9 mouse cellular contexts compared by ENCODE assay signal in the genomic region with DNA sequence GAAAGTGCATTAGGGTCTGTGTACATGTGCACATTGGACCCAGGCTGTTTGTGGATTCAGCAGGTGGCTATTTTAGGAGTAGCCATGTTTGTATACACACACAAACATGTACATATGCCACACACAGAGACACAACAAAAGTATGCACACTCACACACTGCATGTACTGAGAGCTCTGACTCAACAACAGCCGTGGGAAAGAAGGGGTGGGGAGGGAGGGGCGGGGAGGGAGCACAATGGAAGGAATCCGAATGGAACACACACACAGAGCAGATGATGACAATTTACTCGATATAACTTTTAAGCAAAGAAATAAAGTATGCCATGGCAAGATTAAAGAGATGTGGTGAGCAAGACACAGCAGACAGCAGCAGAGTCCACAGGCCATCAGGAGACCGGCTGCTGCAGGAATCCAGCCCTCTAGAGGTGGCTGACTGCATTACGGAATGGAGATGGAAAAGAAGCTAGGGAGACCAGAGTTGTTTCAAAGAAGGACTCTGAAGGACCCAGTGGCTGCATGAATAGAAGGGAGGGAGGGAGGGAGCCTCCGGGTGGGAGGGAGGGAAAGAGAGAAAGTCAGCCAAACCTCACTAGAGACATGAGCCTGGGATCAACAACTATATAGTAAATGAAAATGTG.
DNase-seq lines count a peak whose midpoint lies in the region; ATAC-seq and TF ChIP-seq lines count a peak whose summit lies in the region.
"Had no signal": no experiment of that assay in that cellular context is flagged by ENCODE, and none has a peak within 500 bp of the region (broad histone marks: within the 10 kb centered on the region; RNA-seq: fewer than 3 reads in every experiment).

No protein-coding gene starts in this region.

- no peaks in the 10 kb centered on the region for H3K9me3 ChIP-seq in limb, embryonic 12.5 days
- H3K9me3 ChIP-seq: heart, embryonic 13.5 days had no signal

- H3K4me1 ChIP-seq in testis, adult 2 months (ENCODE audit: control insufficient read depth, insufficient read depth, low read length): no peaks in the 10 kb centered on the region
- peaks cover 17% of the 10 kb centered on the region for H3K4me1 ChIP-seq in limb, embryonic 12.5 days (replicated peaks)
- H3K4me1 ChIP-seq in olfactory bulb, adult 2 months (ENCODE audit: control insufficient read depth, insufficient read depth, low read length): peaks cover 9% of the 10 kb centered on the region; the same call in 1 of the 2 replicates

- DNase-seq in adrenal gland, postnatal 10 days: peak; percentile 57
- no peak for DNase-seq in adrenal gland, adult 18-20 months (ENCODE audit: low spot score in 2 of 2)
- DNase-seq in testis, postnatal 14 days (ENCODE audit: low spot score): no peak
- peak; percentile 43 to 57 for DNase-seq in heart, postnatal 14 days
- DNase-seq in layer of hippocampus, adult 9-10 months (ENCODE audit: low spot score): no peak

- TF ChIP-seq CTCF in testis, adult 2 months (IDR thresholded peaks at IDR 0.05; ENCODE audit: control insufficient read depth, insufficient read depth, insufficient replicate concordance, low read depth, low read length): peak; percentile 34; the same call in 1 of the 2 replicates
- peak; percentile 57 for TF ChIP-seq CTCF in olfactory bulb, adult 2 months (IDR thresholded peaks at IDR 0.05; ENCODE audit: insufficient read depth, low read depth, low read length)

- peak; percentile 47; the same call in 1 of the 2 replicates for ATAC-seq in limb, embryonic 12.5 days (ENCODE audit: insufficient number of reproducible peaks, insufficient read depth, low FRiP score, low TSS enrichment, low read depth)

- no peaks in the 10 kb centered on the region for H3K27me3 ChIP-seq in testis, adult 2 months (ENCODE audit: control insufficient read depth, insufficient read depth, low read length)
- H3K27me3 ChIP-seq in limb, embryonic 12.5 days: 0 out of 2 replicates have a peak, but pooled peaks cover 2% of the 10 kb centered on the region
- H3K27me3 ChIP-seq: heart, embryonic 13.5 days had no signal

- no peaks in the 10 kb centered on the region for H3K36me3 ChIP-seq in testis, adult 2 months (ENCODE audit: control insufficient read depth, insufficient read depth, low read length)
- H3K36me3 ChIP-seq in limb, embryonic 12.5 days: no peaks in the 10 kb centered on the region

- no peak for TF ChIP-seq POLR2A in testis, adult 2 months (IDR thresholded peaks at IDR 0.05; ENCODE audit: control insufficient read depth, low read depth, low read length)
- no peak for TF ChIP-seq POLR2A in olfactory bulb, adult 2 months (IDR thresholded peaks at IDR 0.05; ENCODE audit: insufficient read depth, low read depth, low read length)

- no peak overlapping the region for H3K9ac ChIP-seq in limb, embryonic 12.5 days (replicated peaks)
- H3K9ac ChIP-seq: heart, embryonic 13.5 days had no signal

- no peak overlapping the region for H3K27ac ChIP-seq in testis, adult 2 months (ENCODE audit: control insufficient read depth, insufficient read depth, low read depth, low read length)
- H3K27ac ChIP-seq in limb, embryonic 12.5 days: no peak overlapping the region
- H3K27ac ChIP-seq in olfactory bulb, adult 2 months (ENCODE audit: insufficient read depth, low read depth, low read length): no peak overlapping the region
- H3K27ac ChIP-seq: heart, embryonic 13.5 days had no signal

- H3K4me3 ChIP-seq in testis, adult 2 months (ENCODE audit: control insufficient read depth, low read depth, low read length): no peak overlapping the region
- no peak overlapping the region for H3K4me3 ChIP-seq in limb, embryonic 12.5 days (replicated peaks)
- no peak overlapping the region for H3K4me3 ChIP-seq in olfactory bulb, adult 2 months (ENCODE audit: insufficient read depth, low read depth, low read length)
- H3K4me3 ChIP-seq: heart, embryonic 13.5 days had no signal

- intact Hi-C loops in heart, postnatal 14 days (cut with DNase I): loop anchor here (2.0 kb wide), 1 partner anchor 235 kb away; no protein-coding TSS in a partner anchor

- no peak overlapping the region for H3K4me2 ChIP-seq in limb, embryonic 12.5 days
- H3K4me2 ChIP-seq: heart, embryonic 13.5 days had no signal

- WGBS in limb, embryonic 12.5 days: 26% methylated on average over 7 of the region's 7 CpGs
- 18% methylated on average over 7 of the region's 7 CpGs for WGBS in olfactory bulb, adult 2 months

Comparison
In these comparisons a context has a peak if more than half of its experiments do, and no peak if none do; other contexts are left out.
1. DNase-seq: peak in adrenal gland, postnatal 10 days (single experiment) and heart, postnatal 14 days (2 of 2); none in adrenal gland, adult 18-20 months (0 of 2), testis, postnatal 14 days (single experiment) and layer of hippocampus, adult 9-10 months (single experiment).